Mouse (Mus musculus) forebrain, embryonic 14.5 days (tissue): ENCODE data around the gene Mgmt. TPM values are rescaled to one million over a fixed set of nuclear protein-coding genes. Genes with fewer than 3 reads are reported as not detected.

Source experiments
- ATAC-seq: fragments of 200-750 bp; cut with Nextera tagmentation; 2 replicates; pipeline ENCODE4 v1.8.0; 2017; ENCODE audit warnings: mild to moderate bottlenecking, moderate library complexity
- DNase-seq: peaks from one replicate; pipeline ENCODE4 v3.0.0-alpha.2; 2015; ENCODE audit warnings: low spot score
- H3K27ac ChIP-seq: fragments of 300-500 bp; sonication (generic); 2 replicates; pipeline ENCODE4 v1.5.1; 2014; ENCODE audit warnings: low read depth, mild to moderate bottlenecking, control low read depth, low read length, moderate library complexity
- H3K27me3 ChIP-seq: fragments of 300-500 bp; sonication (generic); replicated peaks from 2 replicates; pipeline ENCODE4 v1.6.1; 2014; ENCODE audit warnings: low read length, control low read depth, mixed read lengths; ENCODE audit not compliant: control insufficient read depth, insufficient read depth
- H3K36me3 ChIP-seq: fragments of 300-500 bp; sonication (generic); 2 replicates; pipeline ENCODE4 v1.6.1; 2014; ENCODE audit warnings: low read length, control low read depth; ENCODE audit not compliant: control insufficient read depth, insufficient read depth
- H3K4me1 ChIP-seq: fragments of 300-500 bp; sonication (generic); 2 replicates; pipeline ENCODE4 v1.6.1; 2014; ENCODE audit warnings: antibody characterized with exemption, low read length, control low read depth; ENCODE audit not compliant: control insufficient read depth, insufficient read depth
- H3K4me2 ChIP-seq: fragments of 300-500 bp; sonication (generic); 2 replicates; pipeline ENCODE4 v1.6.1; 2014; ENCODE audit warnings: mild to moderate bottlenecking, control low read depth, low read length
- H3K4me3 ChIP-seq: fragments of 300-500 bp; sonication (generic); 2 replicates; pipeline ENCODE4 v1.5.1; 2014; ENCODE audit warnings: low read depth, low read length, control low read depth
- H3K9ac ChIP-seq: fragments of 300-500 bp; sonication (generic); 2 replicates; pipeline ENCODE4 v1.6.1; 2014; ENCODE audit warnings: mild to moderate bottlenecking, low read length, control low read depth, moderate library complexity
- H3K9me3 ChIP-seq: fragments of 300-500 bp; sonication (generic); replicated peaks from 2 replicates; pipeline ENCODE4 v1.6.1; 2016; ENCODE audit warnings: low read length, control low read depth, mixed read lengths; ENCODE audit not compliant: control insufficient read depth
- WGBS: fragments of 180-500 bp; shearing (Covaris S2); extraction: QIAGEN DNeasy Blood & Tissue Kit; methylation state at CpG from one replicate; pipeline ENCODE4 v1.1.7; 2014; 5-methylcytosine and 5-hydroxymethylcytosine counted together
- polyA plus RNA-seq: library from polyadenylated mRNA; unstranded; fragments of >200 nt; fragmentation: Nextera tagmentation; extraction: Ambion mirVana; gene quantifications from 2 replicates; pipeline ENCODE4 v1.2.1, GENCODE M21; 2014

Mgmt gene
- polyA plus RNA-seq, 1 experiment from 2014 or later: 1.6 TPM

- H3K4me1 ChIP-seq: peaks cover 7% of the 10 kb centered on the region
- H3K9me3 ChIP-seq: no peaks in the 10 kb centered on the region
- DNase-seq (no peak), ATAC-seq (no peak)
- WGBS: 62% methylated on average over 10 of the region's 10 CpGs
- no peak overlapping the region for H3K4me3 ChIP-seq
- H3K9ac ChIP-seq: no peak overlapping the region
- H3K27ac ChIP-seq: no peak overlapping the region
- H3K27me3 ChIP-seq: no peaks in the 10 kb centered on the region
- no peak overlapping the region for H3K4me2 ChIP-seq
- no peaks in the 10 kb centered on the region for H3K36me3 ChIP-seq
Measured at GRCm38 (mm10) chr7:137038311-137038945, 144.0 kb downstream of the Mgmt start.

- H3K9ac ChIP-seq: no peak overlapping the region
Measured at GRCm38 (mm10) chr7:137038946-137039320, 144.5 kb downstream of the Mgmt start.

GRCm38 (mm10) chr7:137040646-137041045, 146.2 kb downstream of the Mgmt start:
- no peak overlapping the region for H3K9ac ChIP-seq
- ATAC-seq: no peak
- H3K4me2 ChIP-seq: no peak overlapping the region
- H3K27ac ChIP-seq: no peak overlapping the region
- no peak overlapping the region for H3K4me3 ChIP-seq
- no peaks in the 10 kb centered on the region for H3K27me3 ChIP-seq
- H3K9me3 ChIP-seq: no peaks in the 10 kb centered on the region
- WGBS: 40% methylated on average over 8 of the region's 8 CpGs
- H3K36me3 ChIP-seq: no peaks in the 10 kb centered on the region
- H3K4me1 ChIP-seq: peaks cover 7% of the 10 kb centered on the region
- no peak for DNase-seq

More at GRCm38 (mm10) chr7:137038946-137039320, 144.5 kb downstream of the Mgmt start:
- Histone ChIP-seq H3K4me1 (peaks cover 7% of the 10 kb centered on the region), H3K27me3 (no peaks in the 10 kb centered on the region), H3K9me3 (no peaks in the 10 kb centered on the region), H3K4me2 (no peak overlapping the region), H3K27ac (no peak overlapping the region), H3K4me3 (no peak overlapping the region), H3K36me3 (no peaks in the 10 kb centered on the region)
- DNase-seq (no peak), ATAC-seq (no peak)
- WGBS: 76% methylated on average over 7 of the region's 7 CpGs

GRCm38 (mm10) chr7:137046891-137047290, 152.5 kb downstream of the Mgmt start:
- no peak for ATAC-seq
- H3K4me1 ChIP-seq: 0 out of 2 replicates have a peak, but pooled peaks cover 2% of the 10 kb centered on the region
- H3K27me3 ChIP-seq: no peaks in the 10 kb centered on the region
- 92% methylated on average over 4 of the region's 4 CpGs for WGBS
- no peak overlapping the region for H3K4me2 ChIP-seq
- no peak overlapping the region for H3K9ac ChIP-seq
- no peak for DNase-seq
- H3K4me3 ChIP-seq: no peak overlapping the region
- no peaks in the 10 kb centered on the region for H3K9me3 ChIP-seq
- H3K27ac ChIP-seq: no peak overlapping the region
- H3K36me3 ChIP-seq: no peaks in the 10 kb centered on the region

- 42% methylated on average over 8 of the region's 8 CpGs for WGBS
- H3K27ac ChIP-seq: no peak overlapping the region
- 0 out of 2 replicates have a peak, but pooled peaks cover 2% of the 10 kb centered on the region for H3K4me1 ChIP-seq
- ATAC-seq (no peak), DNase-seq (no peak)
- H3K36me3 ChIP-seq: no peaks in the 10 kb centered on the region
- H3K4me2 ChIP-seq: no peak overlapping the region
- no peak overlapping the region for H3K9ac ChIP-seq
- no peaks in the 10 kb centered on the region for H3K27me3 ChIP-seq
- no peak overlapping the region for H3K4me3 ChIP-seq
- no peaks in the 10 kb centered on the region for H3K9me3 ChIP-seq
Measured at GRCm38 (mm10) chr7:137048086-137048922, 153.9 kb downstream of the Mgmt start.

GRCm38 (mm10) chr7:137054343-137054742, 159.9 kb downstream of the Mgmt start:
- no peak for ATAC-seq
- WGBS: 67% methylated on average over 5 of the region's 5 CpGs

GRCm38 (mm10) chr7:137056126-137056525, 161.7 kb downstream of the Mgmt start:
- H3K9me3 ChIP-seq: no peaks in the 10 kb centered on the region
- DNase-seq (no peak), ATAC-seq (no peak)
- no peak overlapping the region for H3K27ac ChIP-seq
- H3K9ac ChIP-seq: no peak overlapping the region
- 62% methylated on average over 5 of the region's 5 CpGs for WGBS
- H3K4me3 ChIP-seq: no peak overlapping the region
- H3K4me2 ChIP-seq: no peak overlapping the region
- no peaks in the 10 kb centered on the region for H3K4me1 ChIP-seq
- no peaks in the 10 kb centered on the region for H3K36me3 ChIP-seq
- H3K27me3 ChIP-seq: no peaks in the 10 kb centered on the region

More at GRCm38 (mm10) chr7:137054343-137054742, 159.9 kb downstream of the Mgmt start:
- no peak overlapping the region for H3K4me3 ChIP-seq
- DNase-seq: no peak
- H3K9ac ChIP-seq: no peak overlapping the region
- H3K27ac ChIP-seq: no peak overlapping the region
- H3K4me2 ChIP-seq: no peak overlapping the region
- no peaks in the 10 kb centered on the region for H3K27me3 ChIP-seq
- H3K9me3 ChIP-seq: no peaks in the 10 kb centered on the region
- no peaks in the 10 kb centered on the region for H3K36me3 ChIP-seq
- H3K4me1 ChIP-seq: no peaks in the 10 kb centered on the region

- Histone ChIP-seq H3K4me1 (no peaks in the 10 kb centered on the region), H3K4me2 (no peak overlapping the region), H3K27ac (no peak overlapping the region), H3K27me3 (no peaks in the 10 kb centered on the region), H3K4me3 (no peak overlapping the region), H3K9me3 (no peaks in the 10 kb centered on the region), H3K36me3 (no peaks in the 10 kb centered on the region), H3K9ac (no peak overlapping the region)
- no peak for DNase-seq
- ATAC-seq: no peak
- 41% methylated on average over 3 of the region's 3 CpGs for WGBS
Measured at GRCm38 (mm10) chr7:137060488-137060887, 166.1 kb downstream of the Mgmt start.

- no peak for DNase-seq
- no peak overlapping the region for H3K27ac ChIP-seq
- no peak overlapping the region for H3K4me2 ChIP-seq
- no peaks in the 10 kb centered on the region for H3K9me3 ChIP-seq
- H3K4me3 ChIP-seq: no peak overlapping the region
- no peaks in the 10 kb centered on the region for H3K27me3 ChIP-seq
- H3K9ac ChIP-seq: no peak overlapping the region
- no peak for ATAC-seq
- 94% methylated on average over 6 of the region's 6 CpGs for WGBS
- H3K4me1 ChIP-seq: no peaks in the 10 kb centered on the region
- H3K36me3 ChIP-seq: no peaks in the 10 kb centered on the region
Measured at GRCm38 (mm10) chr7:137061109-137061508, 166.7 kb downstream of the Mgmt start.
